Mouse (Mus musculus) heart, postnatal 25 days (tissue): ENCODE measurements around the gene Rhoh. TPM values are rescaled to one million over a fixed set of nuclear protein-coding genes. Genes with fewer than 3 reads are reported as not detected.

Experiments used
- DNase-seq: peaks from one replicate; pipeline ENCODE4 v3.0.0; 2022; ENCODE audit warnings: low spot score
- intact Hi-C: fragments of 180-260 bp; cut with DNase I; formaldehyde crosslinking; loops from one replicate; pipeline ENCODE4 v1.15.1; 2025
- total RNA-seq, 2 experiments: library from RNA; stranded (reverse); gene quantifications; 2 replicates each; pipeline ENCODE4 v1.2.3; 2021

Gene Rhoh
- total RNA-seq = under 1 TPM; 0.42 to 0.87 TPM

DNA sequence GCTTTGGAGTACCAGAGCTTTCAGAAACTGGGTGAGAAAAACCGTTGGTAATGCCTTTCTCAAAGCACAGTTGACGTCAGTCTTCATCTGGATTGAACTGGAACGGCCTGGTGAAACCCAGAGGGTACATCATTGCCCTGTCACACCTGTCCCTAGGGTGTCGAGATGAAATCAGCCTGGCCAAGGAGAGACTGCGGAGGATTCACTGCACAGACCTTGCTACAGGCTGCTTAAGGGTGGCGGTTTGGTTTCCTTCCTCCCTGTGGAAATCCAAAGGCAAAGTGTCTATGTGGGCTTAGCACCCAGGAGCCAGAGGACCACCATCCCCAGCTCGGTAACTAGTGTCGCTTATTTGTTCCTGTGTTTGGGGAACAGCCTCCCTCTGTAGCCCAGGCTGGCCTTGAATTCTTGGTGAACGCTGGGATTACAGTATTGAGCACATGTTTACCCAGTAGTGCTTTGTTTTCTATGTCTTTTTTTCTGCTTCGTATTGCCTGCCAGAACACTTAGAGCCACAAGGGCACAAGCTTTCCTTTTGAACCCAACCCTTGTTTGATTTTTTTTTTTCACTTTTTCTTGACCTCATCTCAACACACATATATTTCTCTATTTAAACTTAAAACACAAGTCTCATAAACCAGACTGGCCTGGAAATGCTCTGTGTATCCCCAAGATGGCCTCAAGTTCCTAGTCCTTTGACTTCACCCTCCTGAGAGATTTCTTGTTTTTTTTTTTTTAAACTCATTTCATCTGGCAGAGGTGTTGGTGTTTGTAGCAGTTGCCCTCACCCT lies at the start of gene Rhoh:
Gene Rhoh, plus strand, starts transcription at position 60 of the 791 bp plus-strand sequence.
- intact Hi-C loops = no loop called here
- no peak for DNase-seq

DNA sequence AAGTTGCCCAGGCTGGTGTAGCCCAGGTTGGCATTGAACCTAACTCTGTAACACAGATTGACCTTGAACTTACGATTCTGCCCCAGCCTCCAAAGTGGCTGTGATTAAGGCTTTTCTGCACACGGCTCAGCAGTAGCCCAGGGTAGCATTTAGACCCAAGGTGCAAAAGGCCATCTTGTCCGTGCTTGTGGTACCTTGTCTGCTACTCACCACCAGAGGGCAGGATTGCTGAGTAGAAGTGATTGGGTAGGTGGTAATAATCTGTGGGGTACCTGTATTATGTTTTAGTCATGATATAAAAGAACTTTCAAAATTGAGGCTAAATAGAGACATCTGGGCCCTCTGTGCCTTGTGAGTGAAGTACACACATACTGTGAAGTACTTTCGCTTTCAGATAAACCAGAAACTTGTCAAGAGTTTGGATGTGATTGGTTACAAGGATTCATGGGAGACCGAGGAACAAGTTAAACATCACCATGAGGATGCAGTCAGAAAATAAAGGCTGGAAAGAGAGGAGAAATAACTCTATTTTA lies 37.3 kb upstream of the Rhoh start:
- DNase-seq = no peak
- intact Hi-C loops = loop anchor here (1.0 kb wide), 1 partner anchor 115 kb away; no protein-coding TSS in a partner anchor

DNA sequence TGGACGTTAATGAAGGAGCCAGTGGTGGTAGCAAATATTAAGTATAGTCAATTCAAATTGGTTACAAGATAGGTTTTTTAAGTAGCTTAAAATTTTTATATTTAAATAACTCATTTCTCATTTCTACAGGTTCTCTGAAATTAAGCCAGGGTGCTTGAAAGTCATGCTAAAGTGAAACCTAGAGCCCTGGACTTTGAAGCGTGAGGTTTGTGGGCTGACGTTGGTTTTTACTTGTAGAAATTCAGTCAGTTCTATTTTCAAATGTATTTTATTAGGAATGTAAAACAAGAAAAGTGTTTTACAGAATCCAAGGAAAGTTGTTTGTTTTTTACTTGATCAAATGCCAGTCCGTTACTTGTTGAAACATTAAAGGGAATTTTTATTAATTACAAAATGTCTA lies 34.5 kb upstream of the Rhoh start:
- intact Hi-C loops = no loop called here
- DNase-seq = no peak

DNA sequence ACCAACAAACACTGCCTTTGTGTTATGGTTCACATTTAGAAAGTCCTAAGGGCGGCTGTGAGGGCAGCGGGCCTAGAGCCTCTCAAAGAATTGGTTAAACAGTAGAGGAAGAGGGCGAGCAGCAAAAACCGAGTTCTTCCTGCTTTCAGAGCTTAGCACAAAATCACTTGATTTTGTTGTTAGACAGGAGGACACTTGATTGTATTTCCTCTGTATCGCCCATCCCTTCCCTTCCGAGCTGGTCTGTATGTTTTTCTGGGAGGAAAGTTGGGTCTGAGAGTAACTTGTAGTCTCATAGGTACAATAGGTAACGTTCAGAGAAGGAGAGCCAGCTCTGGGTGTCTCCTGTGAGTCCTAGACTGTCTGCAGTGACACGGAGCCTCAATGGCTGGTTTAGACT lies 33.9 kb upstream of the Rhoh start:
- DNase-seq = no peak
- intact Hi-C loops = no loop called here

DNA sequence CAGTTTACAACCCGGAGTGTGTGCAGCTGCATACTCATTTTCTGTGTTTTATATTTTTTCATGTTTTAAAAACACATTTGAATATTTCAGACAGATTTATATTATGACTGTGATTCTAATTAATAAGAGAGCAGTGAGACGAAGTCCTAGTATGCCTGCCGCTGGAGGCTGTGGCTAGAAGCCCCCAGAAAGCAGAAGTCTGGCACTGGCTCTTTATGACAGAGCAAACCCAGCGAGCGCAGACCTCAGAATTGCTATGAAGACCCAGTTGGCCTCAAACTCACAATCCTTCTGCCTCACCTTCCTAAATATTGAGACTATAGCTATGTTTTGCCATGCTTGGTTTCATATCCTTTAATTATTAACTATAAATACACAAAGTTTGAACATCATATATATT lies 32.8 kb upstream of the Rhoh start:
- intact Hi-C loops = no loop called here
- no peak for DNase-seq

DNA sequence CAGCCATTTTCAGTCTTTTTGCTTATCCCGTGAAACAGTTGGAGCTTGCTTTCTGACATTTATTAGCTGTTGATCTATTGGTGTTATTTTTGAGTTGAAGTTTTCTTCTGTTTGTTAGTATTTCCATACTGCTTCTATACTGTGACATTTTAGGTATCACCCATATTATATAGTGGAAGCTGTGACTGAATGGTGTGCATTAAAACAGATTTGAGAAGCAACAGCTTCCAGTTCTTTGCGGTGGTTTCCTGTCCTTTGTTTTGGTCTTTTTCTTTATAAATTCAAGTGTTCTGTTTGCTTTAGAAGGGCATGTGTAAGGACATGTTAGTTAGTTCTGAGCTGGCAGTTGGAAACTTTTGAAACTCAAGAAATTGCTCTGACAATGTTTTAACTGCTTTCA lies 32.0 kb upstream of the Rhoh start:
- intact Hi-C loops = no loop called here
- no peak for DNase-seq

DNA sequence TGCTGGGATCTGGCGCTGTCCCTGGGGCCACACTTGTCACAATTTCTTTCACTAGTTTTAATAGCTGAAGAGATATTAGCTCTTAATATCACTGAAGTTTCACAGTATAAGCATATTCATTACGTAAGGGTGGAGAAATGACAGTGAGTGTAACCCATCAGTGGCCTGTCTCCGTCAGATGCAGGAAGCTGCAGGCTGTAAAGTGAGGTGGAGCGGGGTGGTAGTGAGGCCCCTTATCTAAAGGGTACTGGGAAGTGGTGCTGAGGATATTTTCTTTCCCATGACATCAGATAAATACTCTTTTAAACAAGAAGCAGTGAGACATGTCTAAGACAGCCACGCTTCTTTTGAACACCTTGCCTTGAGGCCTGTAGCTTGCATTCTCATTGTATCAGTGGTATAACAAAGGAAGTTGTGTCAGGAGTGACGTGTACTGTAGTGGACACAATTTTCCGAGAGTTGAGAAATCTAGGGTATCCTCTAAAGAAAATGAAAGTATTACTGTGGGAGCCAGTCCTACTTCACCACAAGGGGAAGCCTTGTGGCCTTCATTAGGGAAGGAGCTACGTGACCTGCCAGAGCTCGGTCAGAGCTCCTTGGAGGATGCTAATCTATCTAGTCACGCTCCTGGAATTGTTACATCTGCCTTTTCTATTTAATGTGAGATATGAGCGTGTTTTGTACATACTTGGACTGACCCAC lies 28.9 kb upstream of the Rhoh start:
- DNase-seq = no peak
- intact Hi-C loops = no loop called here

DNA sequence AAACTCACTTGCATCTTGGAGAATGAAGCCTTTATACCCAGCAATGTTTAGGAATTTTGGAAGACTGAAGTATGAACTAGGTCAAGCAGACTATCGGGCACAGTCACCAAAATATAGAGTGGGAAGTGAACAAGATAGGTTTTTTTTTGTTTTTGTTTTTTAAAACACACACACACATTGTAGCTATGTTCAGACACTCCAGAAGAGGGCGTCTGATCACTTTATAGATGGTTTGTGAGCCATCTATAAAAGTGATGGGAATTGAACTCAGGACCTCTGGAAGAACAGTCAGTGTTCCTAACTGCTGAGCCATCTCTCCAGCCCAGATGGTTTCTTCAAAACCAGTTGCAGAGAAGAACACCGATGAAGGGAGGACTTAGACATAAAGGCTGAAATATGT lies 27.9 kb upstream of the Rhoh start:
- intact Hi-C loops = no loop called here
- no peak for DNase-seq

DNA sequence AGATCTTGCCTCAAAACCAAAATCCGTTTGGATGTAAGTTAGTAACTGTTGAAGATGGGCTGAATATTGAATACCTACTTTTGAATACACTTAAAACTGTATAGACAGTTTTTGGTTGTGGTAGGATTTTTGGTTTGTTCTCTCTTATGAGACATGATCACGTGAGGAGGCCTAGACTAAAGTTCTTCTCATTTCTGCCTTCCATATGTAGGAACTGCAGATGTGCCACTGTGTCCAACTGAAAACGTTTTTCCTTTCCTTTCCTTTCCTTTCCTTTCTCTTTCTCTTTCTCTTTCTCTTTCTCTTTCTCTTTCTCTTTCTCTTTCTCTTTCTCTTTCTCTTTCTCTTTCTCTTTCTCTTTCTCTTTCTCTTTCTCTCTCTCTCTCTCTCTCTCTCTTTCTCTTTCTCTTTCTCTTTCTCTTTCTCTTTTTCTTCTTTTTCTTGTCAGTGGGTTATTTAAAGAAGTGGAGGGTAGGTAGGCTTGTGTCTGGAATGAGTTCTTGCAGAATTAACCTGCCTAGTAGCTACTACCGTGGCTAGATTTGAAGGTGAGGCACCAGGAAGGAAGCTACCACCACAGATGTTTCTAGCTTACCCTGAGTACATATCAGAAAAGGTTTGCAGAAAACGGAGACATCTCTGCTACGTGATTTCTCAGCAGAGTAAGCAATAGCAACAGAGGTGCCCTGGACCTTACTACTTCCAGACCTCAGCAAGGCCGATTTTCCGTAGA lies 27.1 kb upstream of the Rhoh start:
- intact Hi-C loops = no loop called here

DNA sequence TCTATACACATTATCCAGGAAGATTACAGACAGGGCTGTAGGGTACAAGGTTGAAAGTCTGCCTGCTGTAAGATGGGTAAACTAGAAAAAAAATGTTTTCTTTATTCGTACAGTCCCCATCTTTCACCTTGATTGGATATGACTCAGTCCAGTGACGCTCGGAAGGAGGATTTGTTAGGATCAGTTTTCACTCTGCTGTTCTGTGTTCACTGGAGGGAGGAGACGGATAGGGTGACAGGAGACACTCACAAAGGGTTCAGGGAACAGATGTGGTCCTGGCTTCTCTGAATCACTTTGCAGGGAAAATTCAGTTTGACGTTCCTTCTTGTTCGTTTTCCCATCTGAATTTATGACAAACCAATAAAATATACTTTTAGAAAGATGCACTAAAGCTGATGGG lies 23.0 kb upstream of the Rhoh start:
- intact Hi-C loops = no loop called here
- no peak for DNase-seq

More for the DNA sequence above, 27.1 kb upstream of the Rhoh start:
- no peak for DNase-seq

DNA sequence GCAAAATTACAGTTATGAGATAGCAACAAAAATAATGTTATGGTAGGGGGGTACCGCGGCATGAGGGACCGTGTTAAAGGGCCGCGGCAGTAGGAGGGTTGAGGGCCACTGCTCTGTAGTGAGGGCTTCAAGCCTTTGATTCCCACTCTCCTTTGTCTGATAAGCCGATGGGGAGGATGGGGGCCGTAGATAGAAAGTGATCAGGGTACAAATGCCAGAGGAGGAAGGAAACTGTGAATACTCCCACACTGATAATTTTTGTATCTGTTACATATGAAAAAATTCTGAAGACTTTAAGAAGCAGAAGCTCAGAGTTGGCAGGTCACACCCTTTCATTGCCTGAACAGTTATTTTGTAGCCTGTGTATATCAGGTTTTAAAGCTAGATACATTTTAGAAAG lies 18.1 kb upstream of the Rhoh start:
- no peak for DNase-seq
- intact Hi-C loops = no loop called here

DNA sequence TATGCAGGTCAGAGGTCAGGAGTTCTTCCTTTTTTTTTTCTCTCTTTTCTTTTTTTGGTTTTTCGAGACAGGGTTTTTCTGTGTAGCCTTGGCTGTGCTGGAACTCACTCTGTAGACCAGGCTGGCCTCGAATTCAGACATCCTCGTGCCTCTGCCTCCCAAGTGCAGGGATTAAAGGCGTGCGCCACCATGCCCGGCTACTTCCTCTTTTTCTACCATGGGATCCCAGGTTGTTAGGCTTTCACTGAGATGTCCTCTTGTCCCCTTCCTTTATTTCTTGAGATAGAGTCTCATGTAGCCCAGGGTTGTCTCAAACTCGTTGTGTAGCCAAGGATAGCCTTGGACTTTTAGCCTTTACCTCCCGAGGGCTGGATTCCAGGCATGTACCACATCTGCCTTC lies 14.5 kb upstream of the Rhoh start:
- intact Hi-C loops = no loop called here
- DNase-seq = no peak

DNA sequence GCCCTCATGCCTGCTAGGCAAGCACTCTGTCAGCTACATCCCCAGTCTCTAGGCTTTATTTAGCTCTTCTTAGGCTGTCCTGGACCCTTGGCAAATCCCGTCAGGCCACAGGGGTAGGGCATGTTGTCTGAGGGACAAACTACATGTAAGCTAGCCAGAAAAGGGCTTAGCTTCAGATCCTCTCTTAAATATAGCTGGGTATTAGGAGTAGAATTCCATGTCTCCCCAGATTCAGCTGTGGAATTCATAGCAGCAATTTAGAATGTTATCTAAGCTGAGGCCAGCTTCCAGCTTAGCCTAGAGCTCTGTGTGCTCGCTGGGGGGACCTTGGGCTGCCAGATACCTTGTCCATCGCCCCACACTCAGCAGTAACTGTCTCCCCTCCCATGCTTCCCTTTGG lies 14.1 kb upstream of the Rhoh start:
- no peak for DNase-seq
- intact Hi-C loops = no loop called here

DNA sequence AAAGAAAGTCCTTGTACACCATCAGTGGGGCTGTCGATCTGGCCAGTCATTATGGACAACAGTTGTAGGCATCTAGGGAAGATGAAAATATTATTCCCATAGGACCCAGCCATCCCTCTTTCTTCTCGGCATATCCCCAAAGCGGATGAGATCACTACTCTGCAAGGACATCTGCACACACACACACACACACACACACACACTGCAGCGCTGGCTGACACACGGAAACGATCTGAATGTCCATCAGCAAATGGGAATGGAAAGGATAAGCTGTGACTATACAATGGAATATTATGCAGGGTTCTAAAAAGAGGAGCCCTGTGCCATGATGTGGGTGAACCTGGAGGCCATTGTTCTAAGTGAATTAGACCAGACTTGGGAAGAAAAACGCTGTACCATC lies 13.4 kb upstream of the Rhoh start:
- intact Hi-C loops = no loop called here
- DNase-seq = no peak

DNA sequence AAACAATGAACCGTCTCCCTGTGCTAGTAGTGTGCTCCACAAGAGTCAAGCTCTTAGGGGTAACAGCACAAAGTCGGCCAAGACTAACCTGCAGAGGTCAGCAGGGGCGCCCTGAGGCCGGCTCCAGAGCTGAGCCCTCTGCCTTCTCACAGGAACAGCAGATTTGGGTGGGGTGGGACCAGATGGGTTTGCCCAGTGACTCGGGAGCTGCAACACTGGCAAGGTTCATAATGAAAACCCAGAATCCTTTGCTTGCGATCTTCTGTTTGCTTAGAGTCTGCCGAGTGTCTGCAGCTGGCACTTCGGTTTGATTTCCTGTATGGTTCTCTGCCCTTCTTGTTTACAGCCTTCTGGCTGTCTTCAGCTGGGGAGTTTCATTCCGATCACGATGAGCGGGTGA lies 10.2 kb upstream of the Rhoh start:
- no peak for DNase-seq
- intact Hi-C loops = no loop called here

DNA sequence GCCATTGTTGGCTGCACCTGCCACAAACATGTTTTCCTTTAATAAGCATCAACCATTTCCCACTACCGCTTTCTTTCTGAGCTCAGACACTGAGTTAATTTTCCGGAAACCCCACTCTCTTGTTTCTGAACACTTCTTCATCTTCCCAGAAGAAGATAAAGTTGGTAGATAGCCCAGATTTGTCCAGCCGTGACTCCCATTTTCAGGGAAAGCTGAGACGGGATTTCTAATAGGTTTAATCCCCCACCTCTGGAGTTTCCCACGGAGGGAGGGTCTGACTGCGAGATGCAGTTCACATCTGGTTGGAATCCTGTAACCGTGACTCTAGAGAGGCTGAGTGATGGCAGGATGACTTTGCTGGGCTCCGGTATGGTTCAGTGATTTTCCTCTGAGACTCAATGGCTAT lies 6.2 kb upstream of the Rhoh start:
- intact Hi-C loops = no loop called here

DNA sequence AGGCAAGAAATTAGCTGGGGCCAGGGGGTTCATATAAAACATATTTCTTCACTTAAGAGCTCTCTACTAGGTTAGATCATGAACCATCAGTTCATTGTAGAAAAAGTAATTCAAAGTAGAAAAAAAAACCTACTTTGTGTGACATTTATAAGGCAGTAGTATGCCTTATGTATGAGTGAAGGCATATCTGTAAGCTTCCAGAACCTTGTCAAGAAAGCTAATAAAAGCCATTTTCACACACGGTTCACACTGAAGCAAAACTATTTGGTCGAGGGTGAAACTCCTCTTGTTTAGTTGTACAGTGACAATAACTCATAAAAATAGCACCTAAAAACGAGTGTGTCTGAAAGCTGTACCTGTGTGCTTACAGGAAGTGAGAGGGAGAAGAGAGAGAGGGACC lies 5.4 kb upstream of the Rhoh start:
- DNase-seq = no peak
- intact Hi-C loops = no loop called here

More for the DNA sequence above, 6.2 kb upstream of the Rhoh start:
- DNase-seq = no peak

DNA sequence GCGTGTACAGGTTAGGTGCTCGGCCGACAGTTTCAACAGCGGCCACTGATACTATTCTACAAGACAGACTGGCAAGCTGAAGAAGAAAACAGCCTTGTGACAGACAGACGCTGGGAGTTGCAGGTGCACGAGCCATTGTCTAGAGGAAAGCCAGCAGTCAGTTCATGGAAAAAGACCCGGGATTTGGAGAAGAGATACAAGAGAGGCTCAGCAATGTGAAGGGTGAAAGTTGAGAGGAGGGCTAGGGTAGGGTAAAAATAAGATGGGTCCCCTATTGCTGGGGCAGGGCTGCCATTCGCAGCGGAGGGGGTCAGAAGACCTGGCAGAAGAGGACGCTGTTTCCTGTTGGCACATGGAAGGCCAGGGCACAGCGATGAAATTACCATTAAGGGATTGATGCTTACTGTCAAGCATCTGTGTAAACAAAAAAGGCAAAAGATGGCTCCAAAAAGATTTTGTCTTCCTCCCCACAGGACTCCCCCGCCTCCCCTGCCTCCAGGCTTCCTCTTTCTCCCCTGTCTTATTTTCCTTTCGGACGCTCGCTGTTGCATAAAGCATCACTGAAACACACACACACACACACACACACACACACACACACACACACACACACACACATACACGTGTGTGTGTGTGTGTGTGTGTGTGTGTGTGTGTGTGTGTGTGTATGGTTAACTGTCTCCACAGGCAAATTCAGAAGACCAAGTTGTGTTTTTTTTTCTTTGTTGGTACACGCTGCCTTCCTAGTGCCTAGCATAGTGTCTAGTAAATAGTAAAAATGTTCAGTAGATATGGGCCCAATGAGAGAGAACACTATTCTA lies 4.2 kb upstream of the Rhoh start:
- DNase-seq = no peak
- intact Hi-C loops = no loop called here

DNA sequence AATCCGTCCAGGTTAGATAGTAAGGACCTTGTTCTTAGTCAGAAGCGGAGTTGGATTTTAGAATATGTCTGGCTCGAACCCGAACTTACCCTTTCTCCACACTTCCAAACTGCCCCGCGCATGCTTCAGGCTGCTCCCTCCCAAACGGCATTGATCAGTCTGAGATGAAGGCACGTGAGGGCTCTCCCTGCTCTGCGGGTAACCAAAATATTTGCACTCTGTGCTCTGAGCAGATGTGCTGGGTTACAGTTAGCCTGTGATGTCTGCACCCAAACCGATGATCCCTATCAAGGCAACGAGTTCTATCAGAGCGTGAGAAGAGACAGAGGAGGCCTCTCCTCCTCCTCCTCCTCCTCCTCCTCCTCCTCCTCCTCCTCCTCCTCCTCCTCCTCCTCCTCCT lies 3.1 kb upstream of the Rhoh start:
- no peak for DNase-seq
- intact Hi-C loops = no loop called here

DNA sequence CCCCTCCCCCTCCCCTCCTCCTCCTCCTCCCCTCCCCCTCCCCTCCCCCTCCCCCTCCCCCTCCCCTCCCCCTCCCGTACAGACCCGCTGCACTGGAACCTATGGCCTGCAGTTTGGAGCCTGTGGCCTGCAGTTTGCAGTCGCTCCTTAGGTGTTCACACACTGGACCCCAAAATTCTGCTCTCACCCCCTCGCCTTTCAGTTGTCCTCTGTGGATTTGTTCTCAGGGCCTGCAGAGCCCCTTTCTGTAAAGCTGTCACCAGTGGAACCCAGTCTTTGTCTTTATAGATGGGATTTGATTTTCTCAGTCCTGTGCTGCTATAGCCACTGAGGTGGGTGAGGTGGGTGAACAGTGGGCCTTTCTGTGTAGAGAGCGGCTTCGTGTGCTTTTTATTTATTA lies 2.7 kb upstream of the Rhoh start:
- intact Hi-C loops = no loop called here
- no peak for DNase-seq
